Mouse (Mus musculus) frontal cortex, adult (tissue): ENCODE results near the gene Cux1.

Experiments
- ATAC-seq: cut with Nextera tagmentation; 2 replicates; pipeline ENCODE4 v1.9.2; 2017; ENCODE audit warnings: mild to moderate bottlenecking, moderate library complexity, mixed read lengths; ENCODE audit not compliant: low TSS enrichment

Cux1 gene

GRCm38 (mm10) chr5:136201832-136202231, 365.5 kb downstream of the Cux1 start:
- peak; percentile 79 for ATAC-seq

- ATAC-seq = no peak
Observed at GRCm38 (mm10) chr5:136199526-136199925, 367.8 kb downstream of the Cux1 start.

- peak; percentile 91 for ATAC-seq
Observed at GRCm38 (mm10) chr5:136198474-136199391, 368.6 kb downstream of the Cux1 start, which contains the start of gene Prkrip1. TSS of gene Prkrip1 (minus strand) at chr5:136198963.
